Mouse (Mus musculus) megakaryocyte, adult 5-6 weeks (primary cell): ENCODE results near the gene Ppp4r3a. TPM values are rescaled to one million over a fixed set of nuclear protein-coding genes. Genes with fewer than 3 reads are reported as not detected.
"Not testable (repeated sequence)": the region's sequence is repeated elsewhere in the genome, so short reads cannot be mapped to it uniquely, and the experiment has no call there.

Experiments used
- ATAC-seq: 2 replicates; pipeline ENCODE4 v1.8.0; 2016; ENCODE audit warnings: mild to moderate bottlenecking, inconsistent platforms; ENCODE audit not compliant: poor library complexity, severe bottlenecking
- total RNA-seq, 2 experiments: library from RNA; stranded (forward) in 1 of 2; stranded (reverse) in 1 of 2; fragments of 153-499, 151-499 nt in 1 of 2; fragments of 221-1000, 200-1000 nt in 1 of 2; gene quantifications; 2 replicates each; pipeline versions ENCODE4 v1.2.3 to v1.2.4; 2015 to 2017

Ppp4r3a gene
- total RNA-seq (2015) (82.5 and 82.6 TPM in 2 replicates), total RNA-seq (2017) (110 and 131 TPM in 2 replicates)

DNA sequence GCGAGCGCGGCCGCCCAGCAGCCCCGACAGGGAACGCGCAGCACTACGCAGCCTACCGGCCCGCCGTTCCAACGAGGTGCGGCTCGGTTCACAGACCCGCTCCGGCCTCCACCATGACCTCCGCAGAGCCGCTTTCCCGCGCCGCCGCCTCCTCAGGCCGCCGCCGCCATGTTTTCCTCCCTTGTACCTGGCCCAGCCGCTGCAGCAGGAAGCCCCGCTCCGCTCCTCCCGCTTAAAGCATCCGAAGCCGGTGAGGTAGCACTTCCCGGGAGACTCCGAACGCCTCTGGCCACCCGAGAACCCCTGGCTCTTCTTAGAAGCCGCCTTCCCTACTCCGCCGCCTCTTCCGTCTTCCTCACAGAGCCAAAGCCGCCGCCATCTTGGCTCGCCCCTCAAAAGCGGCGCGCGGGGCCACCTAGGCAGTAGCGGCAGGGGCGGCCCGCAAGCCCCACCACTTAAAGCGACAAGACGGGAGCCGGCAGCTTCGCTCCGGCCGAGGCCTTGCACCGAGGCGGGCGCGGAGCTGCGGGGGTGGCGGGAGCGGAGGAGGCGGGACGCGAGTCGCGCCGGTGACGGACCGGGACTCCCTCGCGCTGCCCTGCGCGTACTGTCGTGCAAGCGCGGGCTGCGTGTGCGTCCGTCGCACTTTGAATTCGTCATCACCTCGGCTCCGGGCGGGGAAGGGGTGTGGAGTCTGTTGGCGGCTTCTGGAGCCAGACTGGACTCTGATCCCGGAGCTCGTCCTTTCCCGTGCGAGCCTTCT, at the start of gene Ppp4r3a:
Gene Ppp4r3a (minus strand): TSS at position 627 of the 763 bp plus-strand sequence.
- ATAC-seq: peak; percentile 92

GRCm38 (mm10) chr12:101123013-101123412, 39.5 kb upstream of the Ppp4r3a start:
- ATAC-seq: no peak

GRCm38 (mm10) chr12:101122066-101122465, 38.6 kb upstream of the Ppp4r3a start:
- ATAC-seq: not testable (repeated sequence)

- not testable (repeated sequence) for ATAC-seq
Measured at GRCm38 (mm10) chr12:101109794-101110585, 26.5 kb upstream of the Ppp4r3a start.

- ATAC-seq: no peak
Measured at GRCm38 (mm10) chr12:101107722-101108121, 24.2 kb upstream of the Ppp4r3a start.

GRCm38 (mm10) chr12:101105571-101105970, 22.1 kb upstream of the Ppp4r3a start:
- no peak for ATAC-seq

DNA sequence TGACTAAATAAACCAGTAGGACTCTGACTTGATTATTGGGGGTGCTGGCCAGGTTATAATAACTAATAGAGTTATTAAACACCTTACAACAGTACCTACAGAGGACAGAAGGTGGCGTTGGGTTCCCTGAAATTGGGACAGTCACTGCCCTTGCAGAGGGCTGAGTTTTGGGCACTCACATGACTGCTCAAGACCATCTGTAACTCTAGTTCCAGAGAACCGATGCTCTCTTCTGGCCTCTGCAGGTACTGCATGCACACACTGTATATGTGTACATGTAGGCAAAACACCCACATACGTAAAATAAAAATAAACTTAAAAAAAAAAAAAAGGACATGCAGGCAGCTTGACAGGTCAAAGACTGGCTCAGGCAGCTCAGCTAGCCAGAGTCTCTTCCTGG, 19.1 kb upstream of the Ppp4r3a start:
- peak; percentile 91 for ATAC-seq

DNA sequence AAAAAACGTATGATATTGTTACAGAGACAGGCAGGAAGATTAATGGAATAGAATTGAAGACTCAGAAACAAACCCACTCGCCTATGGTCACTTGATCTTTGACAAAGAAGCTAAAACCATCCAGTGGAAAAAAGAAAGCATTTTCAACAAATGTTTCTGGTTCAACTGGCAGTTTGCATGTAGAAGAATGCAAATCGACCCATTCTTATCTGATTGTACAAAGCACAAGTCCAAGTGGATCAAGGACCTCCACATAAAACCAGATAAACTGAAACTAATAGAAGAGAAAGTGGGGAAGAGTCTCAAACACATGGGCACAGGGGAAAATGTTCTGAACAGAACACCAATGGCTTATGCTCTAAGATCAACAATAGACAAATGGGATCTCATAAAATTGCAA, 10.2 kb upstream of the Ppp4r3a start:
- not testable (repeated sequence) for ATAC-seq

DNA sequence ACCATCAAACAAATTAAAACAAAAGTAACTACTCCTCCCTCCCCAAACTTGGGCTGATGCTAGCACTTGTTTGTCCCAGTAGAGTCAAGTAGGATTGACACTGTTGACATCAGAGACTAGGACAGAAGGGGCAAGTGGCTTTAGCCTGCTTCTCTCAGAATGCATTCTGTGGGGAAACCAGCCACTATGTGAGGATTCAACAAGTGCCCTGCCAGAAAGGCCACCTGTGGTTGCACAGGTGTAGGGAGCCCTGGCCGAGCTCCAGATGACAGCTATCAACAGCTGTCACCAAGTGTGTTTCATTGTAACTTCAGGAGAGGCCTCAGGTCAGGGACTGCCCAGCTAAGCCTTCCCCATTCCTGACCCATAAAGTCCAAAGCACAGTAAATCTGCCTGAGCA, 6.5 kb upstream of the Ppp4r3a start:
- no peak for ATAC-seq

- no peak for ATAC-seq
Measured at GRCm38 (mm10) chr12:101087406-101087805, 3.9 kb upstream of the Ppp4r3a start.

GRCm38 (mm10) chr12:101084881-101085666, 1.6 kb upstream of the Ppp4r3a start:
- ATAC-seq: no peak

DNA sequence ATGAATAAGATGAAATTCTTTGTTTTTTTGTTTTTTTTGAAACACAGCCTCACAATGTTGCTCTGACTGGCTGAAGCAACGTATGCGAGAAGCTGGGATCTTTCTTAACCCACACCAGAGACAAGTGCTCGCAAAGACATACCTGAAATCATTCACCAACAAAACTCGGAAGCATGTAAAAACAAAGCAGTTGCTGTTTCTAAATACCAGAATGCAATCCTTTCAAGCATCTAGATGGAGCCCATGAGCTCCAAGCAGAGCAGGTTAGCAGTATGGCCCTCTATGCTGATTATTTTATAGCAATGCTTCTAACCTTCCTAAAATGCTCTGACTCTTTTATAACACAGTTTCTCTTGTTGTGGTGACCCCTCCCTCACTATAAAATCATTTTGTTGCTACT, 735 bp upstream of the Ppp4r3a start:
- no peak for ATAC-seq

DNA sequence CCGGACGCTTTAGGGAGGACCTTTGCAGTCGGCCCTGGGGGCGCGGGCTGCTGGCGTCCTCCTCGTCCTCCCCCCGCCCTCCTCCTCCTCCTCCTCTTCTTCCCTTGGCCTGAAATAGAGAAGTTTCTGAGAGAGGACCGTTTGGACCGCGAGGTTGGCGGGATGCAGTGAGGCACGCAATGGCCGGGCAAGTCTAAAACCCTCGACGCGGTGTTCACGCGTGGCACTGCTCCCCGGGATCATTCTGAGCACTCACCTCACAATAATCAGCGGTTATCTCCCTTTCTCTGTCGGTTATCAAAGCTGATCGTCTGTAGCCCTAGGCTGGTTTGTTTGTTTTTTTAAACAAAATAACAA, 315 bp upstream of the Ppp4r3a start:
- peak; percentile 77 for ATAC-seq

- peak; percentile 14; the same call in 1 of the 2 replicates for ATAC-seq
Measured at GRCm38 (mm10) chr12:101082296-101083075, 1.0 kb downstream of the Ppp4r3a start.

- ATAC-seq: no peak
Measured at GRCm38 (mm10) chr12:101077955-101078354, 5.5 kb downstream of the Ppp4r3a start.

GRCm38 (mm10) chr12:101075433-101075832, 8.1 kb downstream of the Ppp4r3a start:
- no peak for ATAC-seq

DNA sequence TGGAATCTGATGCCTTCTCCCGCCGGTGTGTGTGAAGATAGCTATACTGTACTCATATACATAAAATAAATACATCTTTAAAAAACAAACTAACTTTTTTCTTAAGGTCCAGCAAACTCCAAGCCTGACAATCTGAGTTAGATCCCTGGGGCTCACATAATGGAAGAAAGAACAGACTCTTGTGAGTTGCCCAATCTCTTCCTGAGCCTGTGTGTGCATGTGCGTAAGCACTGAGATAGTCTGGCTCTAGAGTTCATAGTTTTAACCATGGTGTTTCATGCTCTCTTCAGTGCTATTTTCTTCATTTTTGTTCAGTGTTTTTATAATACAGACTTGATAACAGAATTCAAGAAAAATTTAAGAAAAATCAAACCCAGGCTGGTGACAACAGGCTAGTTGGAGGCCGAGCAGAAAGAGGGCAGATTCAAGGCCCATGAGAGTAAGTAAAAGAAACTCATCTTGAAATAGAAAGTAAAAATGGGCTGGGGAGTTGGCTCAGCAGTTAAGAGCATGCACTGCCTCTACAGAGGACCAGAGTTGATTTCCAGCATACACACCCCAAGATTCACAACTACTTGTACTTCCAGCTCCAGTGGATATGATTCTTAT, 8.6 kb downstream of the Ppp4r3a start:
- ATAC-seq: no peak

DNA sequence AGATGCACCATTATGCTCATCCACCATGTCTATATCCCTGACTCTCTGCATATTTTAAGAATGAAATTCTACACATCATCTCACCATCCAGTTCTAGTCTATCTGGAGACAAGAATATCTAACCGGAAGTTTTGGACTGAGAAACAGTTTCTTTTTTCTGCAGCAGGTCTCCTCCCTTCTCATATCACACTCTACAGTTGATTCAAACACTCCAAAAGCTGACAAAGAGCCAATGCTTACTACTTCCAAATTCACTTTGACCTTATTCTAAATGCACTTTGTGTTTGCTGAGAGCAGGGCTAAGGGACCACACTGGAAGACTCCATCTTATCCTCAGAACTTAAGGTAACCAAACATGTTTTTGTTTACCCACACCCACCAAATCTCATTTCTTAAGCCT, 13.7 kb downstream of the Ppp4r3a start:
- no peak for ATAC-seq

- ATAC-seq: no peak
Measured at GRCm38 (mm10) chr12:101066329-101066728, 17.2 kb downstream of the Ppp4r3a start.

DNA sequence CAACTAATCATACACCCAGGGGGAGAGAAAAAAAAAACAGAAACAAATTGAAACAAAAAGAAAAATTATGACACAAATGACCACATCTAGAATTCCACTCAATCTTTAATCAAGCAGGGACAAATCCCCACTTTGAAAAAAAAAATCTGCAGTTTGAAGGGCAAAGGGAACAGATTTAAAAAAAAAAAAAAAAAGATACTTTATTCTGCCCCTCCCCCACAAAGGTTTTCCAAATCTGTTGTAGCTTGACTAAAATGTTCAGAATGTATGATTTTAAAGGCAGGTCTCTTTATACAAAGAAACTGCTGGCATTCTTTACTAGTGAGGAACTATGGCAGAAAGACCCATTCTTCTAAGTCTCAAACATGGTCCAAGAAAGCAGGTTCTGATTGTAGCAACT, 43.5 kb downstream of the Ppp4r3a start:
- no peak for ATAC-seq
